Mouse (Mus musculus) bone marrow macrophage, adult 2 months (primary cell): ENCODE measurements around the gene Def6.

ENCODE experiments used
- CTCF ChIP-seq: IDR thresholded peaks from 2 replicates; pipeline ENCODE4 v1.5.1; 2012; ENCODE audit warnings: low read depth, mild to moderate bottlenecking, low read length, moderate library complexity
- POLR2A ChIP-seq: IDR thresholded peaks from 2 replicates; pipeline ENCODE4 v1.6.1; 2012; ENCODE audit warnings: mild to moderate bottlenecking, low read depth, low read length, borderline replicate concordance

DNA sequence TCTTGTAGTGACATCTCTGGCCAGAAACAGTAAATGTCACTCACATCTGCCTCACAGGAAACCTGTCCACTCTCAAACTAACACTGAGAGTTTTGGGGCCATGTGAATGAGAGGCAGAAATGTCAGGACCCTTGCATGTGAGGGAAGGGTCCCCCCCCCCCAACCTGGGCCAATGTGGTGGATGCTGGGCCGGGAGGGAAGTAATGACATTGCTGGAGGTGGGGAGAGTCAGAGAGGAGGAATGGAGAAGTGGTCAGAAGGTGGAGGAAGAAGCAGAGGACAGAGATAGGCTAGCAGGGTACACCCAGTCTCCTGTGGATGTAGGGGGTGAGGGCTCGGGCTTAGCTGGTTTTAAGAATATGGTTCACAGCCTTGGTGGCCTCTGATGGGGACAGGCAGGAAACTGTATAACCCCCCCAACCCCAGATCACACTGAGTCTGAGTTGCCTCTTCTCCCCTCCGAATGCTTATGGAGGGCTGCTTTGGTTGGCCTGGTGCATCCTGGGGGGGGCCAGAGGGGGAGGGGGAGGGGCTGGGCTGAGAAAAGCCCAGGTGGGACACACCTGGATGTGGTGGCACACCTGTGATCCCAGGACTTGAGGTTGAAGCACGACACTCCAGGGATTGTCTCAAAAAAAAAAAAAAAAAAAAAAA is 2.0 kb downstream of the Def6 start:
- no peak for TF ChIP-seq CTCF
- TF ChIP-seq POLR2A: no peak
